Mouse (Mus musculus) embryonic facial prominence, embryonic 13.5 days (tissue): ENCODE data around the gene Unc80. TPM values are rescaled to one million over a fixed set of nuclear protein-coding genes. Genes with fewer than 3 reads are reported as not detected.
"Not testable (repeated sequence)": the region's sequence is repeated elsewhere in the genome, so short reads cannot be mapped to it uniquely, and the experiment has no call there.

ENCODE experiments used
- ATAC-seq: fragments of 200-750 bp; cut with Nextera tagmentation; 2 replicates; pipeline ENCODE4 v1.8.0; 2017; ENCODE audit warnings: low read depth; ENCODE audit not compliant: insufficient number of reproducible peaks, insufficient read depth, low FRiP score, low TSS enrichment
- H3K27ac ChIP-seq: fragments of 300-500 bp; sonication (generic); 2 replicates; pipeline ENCODE4 v1.5.1; 2015; ENCODE audit warnings: moderate library complexity, mild to moderate bottlenecking, inconsistent platforms
- H3K27me3 ChIP-seq: fragments of 300-500 bp; sonication (generic); 2 replicates; pipeline ENCODE4 v1.6.1; 2015; ENCODE audit warnings: mild to moderate bottlenecking, inconsistent platforms
- H3K36me3 ChIP-seq: fragments of 300-500 bp; sonication (generic); 2 replicates; pipeline ENCODE4 v1.6.1; 2015; ENCODE audit warnings: mild to moderate bottlenecking, inconsistent platforms
- H3K4me1 ChIP-seq: fragments of 300-500 bp; sonication (generic); 2 replicates; pipeline ENCODE4 v1.6.1; 2015; ENCODE audit warnings: inconsistent platforms
- H3K4me2 ChIP-seq: fragments of 300-500 bp; sonication (generic); 2 replicates; pipeline ENCODE4 v1.6.1; 2015; ENCODE audit warnings: moderate library complexity, mild to moderate bottlenecking, inconsistent platforms
- H3K4me3 ChIP-seq: fragments of 300-500 bp; sonication (generic); 2 replicates; pipeline ENCODE4 v1.5.1; 2015; ENCODE audit warnings: mild to moderate bottlenecking, inconsistent platforms
- H3K9ac ChIP-seq: fragments of 300-500 bp; sonication (generic); 2 replicates; pipeline ENCODE4 v1.6.1; 2015; ENCODE audit warnings: mild to moderate bottlenecking, inconsistent platforms
- H3K9me3 ChIP-seq: fragments of 300-500 bp; sonication (generic); 2 replicates; pipeline ENCODE4 v1.6.1; 2016; ENCODE audit warnings: inconsistent platforms
- WGBS: fragments of 180-500 bp; shearing (Covaris S2); methylation state at CpG from one replicate; pipeline ENCODE4 v1.1.7; 2015; ENCODE audit warnings: mixed read lengths; 5-methylcytosine and 5-hydroxymethylcytosine counted together
- polyA plus RNA-seq: library from polyadenylated mRNA; unstranded; fragments of >200 nt; fragmentation: Nextera tagmentation; extraction: Ambion mirVana; gene quantifications from 2 replicates; pipeline ENCODE4 v1.2.1, GENCODE M21; 2015

The Unc80 gene
- polyA plus RNA-seq, 1 experiment from 2014 or later = 0.14 TPM

- Histone ChIP-seq H3K9ac (no peak overlapping the region), H3K4me2 (no peak overlapping the region), H3K4me3 (no peak overlapping the region), H3K36me3 (no peaks in the 10 kb centered on the region), H3K4me1 (no peaks in the 10 kb centered on the region), H3K27me3 (no peaks in the 10 kb centered on the region), H3K9me3 (no peaks in the 10 kb centered on the region), H3K27ac (no peak overlapping the region)
- ATAC-seq = no peak
- whole genome bisulfite sequencing = 78% methylated on average over 8 of the region's 8 CpGs
Measured at GRCm38 (mm10) chr1:66692780-66693392, 224.7 kb downstream of the Unc80 start.

GRCm38 (mm10) chr1:66694266-66694665, 226.1 kb downstream of the Unc80 start:
- 76% methylated on average over 5 of the region's 5 CpGs for WGBS
- no peak overlapping the region for H3K9ac ChIP-seq
- H3K4me3 ChIP-seq = no peak overlapping the region
- no peaks in the 10 kb centered on the region for H3K27me3 ChIP-seq
- H3K36me3 ChIP-seq = no peaks in the 10 kb centered on the region
- no peak overlapping the region for H3K4me2 ChIP-seq
- H3K27ac ChIP-seq = no peak overlapping the region
- H3K9me3 ChIP-seq = no peaks in the 10 kb centered on the region
- H3K4me1 ChIP-seq = no peaks in the 10 kb centered on the region
- no peak for ATAC-seq

- WGBS = 72% methylated on average over 7 of the region's 7 CpGs
- no peak for ATAC-seq
- Histone ChIP-seq H3K9me3 (no peaks in the 10 kb centered on the region), H3K4me3 (no peak overlapping the region), H3K27me3 (no peaks in the 10 kb centered on the region), H3K9ac (0 out of 2 replicates have a peak overlapping the region, but pooled peaks have one; percentile 11), H3K27ac (no peak overlapping the region), H3K4me1 (no peaks in the 10 kb centered on the region), H3K36me3 (no peaks in the 10 kb centered on the region), H3K4me2 (no peak overlapping the region)
Measured at GRCm38 (mm10) chr1:66695296-66695695, 227.1 kb downstream of the Unc80 start.

- not testable (repeated sequence) for H3K4me1 ChIP-seq, H3K27me3 ChIP-seq, ATAC-seq, H3K27ac ChIP-seq, H3K9ac ChIP-seq, H3K9me3 ChIP-seq, H3K36me3 ChIP-seq, H3K4me2 ChIP-seq, H3K4me3 ChIP-seq
- 89% methylated on average over 10 of the region's 10 CpGs for WGBS
Measured at GRCm38 (mm10) chr1:66699630-66700029, 231.5 kb downstream of the Unc80 start.

- Histone ChIP-seq H3K4me2 (peak overlapping the region; percentile 62), H3K9me3 (no peaks in the 10 kb centered on the region), H3K36me3 (no peaks in the 10 kb centered on the region), H3K27me3 (no peaks in the 10 kb centered on the region), H3K27ac (no peak overlapping the region), H3K4me3 (peak overlapping the region; percentile 81), H3K9ac (no peak overlapping the region), H3K4me1 (peaks cover 6% of the 10 kb centered on the region)
- WGBS = 45% methylated on average over 5 of the region's 5 CpGs
- peak; percentile 39; the same call in 1 of the 2 replicates for ATAC-seq
Measured at GRCm38 (mm10) chr1:66700149-66700692, 232.1 kb downstream of the Unc80 start.

- Histone ChIP-seq H3K4me1 (peaks cover 6% of the 10 kb centered on the region), H3K36me3 (no peaks in the 10 kb centered on the region), H3K4me2 (peak within 1 kb of the TSS; percentile 62), H3K9ac (peak within 1 kb of the TSS; percentile 81), H3K4me3 (peak within 1 kb of the TSS; percentile 81), H3K27me3 (no peaks in the 10 kb centered on the region), H3K27ac (peak within 1 kb of the TSS; percentile 82), H3K9me3 (no peaks in the 10 kb centered on the region)
- peak; percentile 99 for ATAC-seq
- under 1% methylated on average over 73 of the region's 73 CpGs for WGBS
Measured at GRCm38 (mm10) chr1:66700693-66701575, 232.8 kb downstream of the Unc80 start, which contains the start of gene Rpe. Rpe (plus strand) TSS chr1:66700831.

- no peaks in the 10 kb centered on the region for H3K9me3 ChIP-seq
- ATAC-seq = no peak
- peaks cover 6% of the 10 kb centered on the region for H3K4me1 ChIP-seq
- H3K36me3 ChIP-seq = peaks cover 3% of the 10 kb centered on the region
- peak overlapping the region; percentile 62 for H3K4me2 ChIP-seq
- WGBS = 30% methylated on average over 2 of the region's 2 CpGs
- peak overlapping the region; percentile 81 for H3K9ac ChIP-seq
- peak overlapping the region; percentile 81 for H3K4me3 ChIP-seq
- H3K27me3 ChIP-seq = no peaks in the 10 kb centered on the region
- H3K27ac ChIP-seq = no peak overlapping the region
Measured at GRCm38 (mm10) chr1:66701576-66701940, 233.4 kb downstream of the Unc80 start.

GRCm38 (mm10) chr1:66702623-66703345, 234.6 kb downstream of the Unc80 start:
- Histone ChIP-seq H3K36me3 (peaks cover 12% of the 10 kb centered on the region), H3K27ac (no peak overlapping the region), H3K4me1 (peaks cover 6% of the 10 kb centered on the region), H3K4me3 (no peak overlapping the region), H3K9ac (no peak overlapping the region), H3K9me3 (no peaks in the 10 kb centered on the region), H3K27me3 (no peaks in the 10 kb centered on the region), H3K4me2 (no peak overlapping the region)
- ATAC-seq = no peak
- 79% methylated on average over 4 of the region's 4 CpGs for WGBS

- H3K4me1 ChIP-seq = peaks cover 6% of the 10 kb centered on the region
- 76% methylated on average over 6 of the region's 6 CpGs for WGBS
- no peaks in the 10 kb centered on the region for H3K9me3 ChIP-seq
- H3K27me3 ChIP-seq = no peaks in the 10 kb centered on the region
- ATAC-seq = no peak
- no peak overlapping the region for H3K9ac ChIP-seq
- H3K4me2 ChIP-seq = no peak overlapping the region
- peaks cover 24% of the 10 kb centered on the region for H3K36me3 ChIP-seq
- no peak overlapping the region for H3K4me3 ChIP-seq
- H3K27ac ChIP-seq = no peak overlapping the region
Measured at GRCm38 (mm10) chr1:66704523-66704922, 236.4 kb downstream of the Unc80 start.

GRCm38 (mm10) chr1:66712859-66713258, 244.7 kb downstream of the Unc80 start:
- WGBS = 85% methylated on average over 3 of the region's 3 CpGs
- Histone ChIP-seq H3K36me3 (peaks cover 51% of the 10 kb centered on the region), H3K27ac (no peak overlapping the region), H3K4me1 (no peaks in the 10 kb centered on the region), H3K9me3 (no peaks in the 10 kb centered on the region), H3K4me2 (no peak overlapping the region), H3K9ac (no peak overlapping the region), H3K4me3 (no peak overlapping the region), H3K27me3 (no peaks in the 10 kb centered on the region)
- ATAC-seq = no peak

GRCm38 (mm10) chr1:66730581-66730980, 262.4 kb downstream of the Unc80 start:
- 74% methylated on average over 1 of the region's 1 CpGs for WGBS
- no peak for ATAC-seq

More at GRCm38 (mm10) chr1:66730581-66730980, 262.4 kb downstream of the Unc80 start:
- no peak overlapping the region for H3K4me3 ChIP-seq
- H3K4me1 ChIP-seq = no peaks in the 10 kb centered on the region
- H3K27me3 ChIP-seq = no peaks in the 10 kb centered on the region
- H3K36me3 ChIP-seq = peaks cover 30% of the 10 kb centered on the region
- no peak overlapping the region for H3K27ac ChIP-seq
- H3K9ac ChIP-seq = no peak overlapping the region
- H3K9me3 ChIP-seq = no peaks in the 10 kb centered on the region
- H3K4me2 ChIP-seq = no peak overlapping the region
